Mouse (Mus musculus): ENCODE measurements around the gene Vmn1r213. TPM values are rescaled to one million over a fixed set of nuclear protein-coding genes. Genes with fewer than 3 reads are reported as not detected.

Vmn1r213 gene
- not detected in 2 replicates for polyA plus RNA-seq (2021; fragmentation: Nextera tagmentation)
- long read RNA-seq, experiment 1, result 0 reads
- long read RNA-seq, experiment 2, result 0 reads

DNA sequence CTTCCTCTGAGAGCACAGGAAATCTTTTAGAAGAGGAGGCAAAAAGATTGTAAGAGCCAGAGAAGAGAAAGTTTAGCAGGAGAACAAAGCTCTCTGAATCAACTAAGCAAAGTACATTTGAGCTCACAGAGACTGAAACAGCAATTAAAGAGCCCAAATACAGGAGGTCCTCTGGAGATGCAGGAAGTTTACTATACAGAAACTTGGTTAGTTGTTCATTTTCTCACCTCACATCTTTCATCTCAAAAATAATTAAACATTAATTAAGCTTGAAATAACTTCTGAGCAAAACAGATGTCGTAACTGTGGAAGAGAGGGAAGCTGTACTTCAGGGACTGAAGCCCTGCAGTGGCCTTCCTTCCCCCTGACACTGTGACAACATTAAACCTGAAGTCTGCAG lies at the start of gene Vmn1r213:
Vmn1r213 (plus strand) TSS at position 301 of the 400 bp plus-strand sequence.

DNA sequence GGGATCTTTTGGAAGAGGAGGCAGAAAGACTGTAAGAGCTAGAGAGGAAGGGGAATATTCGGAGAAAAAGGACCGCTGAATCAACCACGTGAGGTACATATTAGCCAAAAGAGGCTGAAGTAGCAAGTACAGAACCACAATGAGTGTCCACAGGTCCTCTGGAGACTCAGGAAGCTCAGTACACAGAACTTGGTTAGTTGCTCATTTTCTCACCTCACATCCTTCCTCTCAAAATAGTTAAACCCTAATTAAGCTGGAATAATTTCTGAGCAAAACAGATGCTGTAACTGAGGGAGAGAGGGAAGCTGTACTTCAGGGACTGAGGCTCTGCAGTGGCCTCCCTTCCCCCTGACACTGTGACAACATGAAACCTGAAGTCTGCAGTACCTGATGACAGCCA lies 22.7 kb downstream of the Vmn1r213 start, which contains the start of gene Vmn1r214:
Vmn1r214 (plus strand) TSS at position 301 of the 400 bp plus-strand sequence.

Other genes with a start within 250 kb of the Vmn1r213 start
- gene Vmn1r208, start 230.3 kb upstream of the Vmn1r213 start, polyA plus RNA-seq (2021; fragmentation: Nextera tagmentation), result not detected in 2 replicates
- gene Vmn1r209, start 198.0 kb upstream of the Vmn1r213 start, polyA plus RNA-seq (2021; fragmentation: Nextera tagmentation), result not detected in 2 replicates
- gene Vmn1r210, start 176.3 kb upstream of the Vmn1r213 start, polyA plus RNA-seq (2021; fragmentation: Nextera tagmentation), result not detected in 2 replicates
- not detected in 2 replicates for gene Vmn1r211, start 150.1 kb upstream of the Vmn1r213 start, polyA plus RNA-seq (2021; fragmentation: Nextera tagmentation)
- gene Vmn1r212, start 123.5 kb upstream of the Vmn1r213 start, polyA plus RNA-seq (2021; fragmentation: Nextera tagmentation), result not detected in 2 replicates
- gene Vmn1r214, start 22.8 kb downstream of the Vmn1r213 start, polyA plus RNA-seq (2021; fragmentation: Nextera tagmentation), result not detected in 2 replicates
- gene Vmn1r215, start 60.4 kb downstream of the Vmn1r213 start, polyA plus RNA-seq (2021; fragmentation: Nextera tagmentation), result not detected in 2 replicates
- gene Vmn1r217, start 110.6 kb downstream of the Vmn1r213 start, polyA plus RNA-seq (2021; fragmentation: Nextera tagmentation), result not detected in 2 replicates
- not detected in 2 replicates for gene Vmn1r218, start 125.5 kb downstream of the Vmn1r213 start, polyA plus RNA-seq (2021; fragmentation: Nextera tagmentation)
- gene Vmn1r219, start 151.7 kb downstream of the Vmn1r213 start, polyA plus RNA-seq (2021; fragmentation: Nextera tagmentation), result not detected in 2 replicates
- gene Vmn1r220, start 180.3 kb downstream of the Vmn1r213 start, polyA plus RNA-seq (2021; fragmentation: Nextera tagmentation), result not detected in 2 replicates
- gene Vmn1r221, start 206.5 kb downstream of the Vmn1r213 start, polyA plus RNA-seq (2021; fragmentation: Nextera tagmentation), result not detected in 2 replicates
- not detected in 2 replicates for gene Vmn1r222, start 228.3 kb downstream of the Vmn1r213 start, polyA plus RNA-seq (2021; fragmentation: Nextera tagmentation)
- gene Vmn1r223, start 239.5 kb downstream of the Vmn1r213 start, polyA plus RNA-seq (2021; fragmentation: Nextera tagmentation), result not detected in 2 replicates

Measured in left cerebral cortex, adult 6 months (tissue).